Mouse (Mus musculus) monocyte, adult 5-6 weeks (primary cell): ENCODE data around the gene Rnf220. TPM values are rescaled to one million over a fixed set of nuclear protein-coding genes. Genes with fewer than 3 reads are reported as not detected.

Experiments used
- ATAC-seq: fragments of 153-309, 156-312 bp; replicated peaks from 2 replicates; pipeline ENCODE4 v1.8.0; 2017; ENCODE audit warnings: mild to moderate bottlenecking; ENCODE audit not compliant: low TSS enrichment, insufficient number of reproducible peaks, severe bottlenecking, poor library complexity, low FRiP score
- total RNA-seq: library from RNA; stranded (forward); fragments of 200-1000, 200-491, 200-594 nt; gene quantifications from 3 replicates; pipeline ENCODE4 v1.2.3, GENCODE M21; 2017

The Rnf220 gene
- total RNA-seq, 1 experiment from 2014 or later, result 106 TPM

GRCm38 (mm10) chr4:117493161-117493568 lies 3.7 kb downstream of the Rnf220 start:
- no peak for ATAC-seq

- ATAC-seq, result no peak
These were observed 5.0 kb downstream of the Rnf220 start for GRCm38 (mm10) chr4:117491840-117492239.

GRCm38 (mm10) chr4:117489975-117490374 lies 6.9 kb downstream of the Rnf220 start:
- no peak for ATAC-seq

- ATAC-seq, result no peak
These were observed 7.3 kb downstream of the Rnf220 start for GRCm38 (mm10) chr4:117489566-117489965.

GRCm38 (mm10) chr4:117487471-117487870 lies 9.4 kb downstream of the Rnf220 start:
- no peak for ATAC-seq

GRCm38 (mm10) chr4:117486188-117486587 lies 10.7 kb downstream of the Rnf220 start:
- no peak for ATAC-seq

- ATAC-seq, result no peak
These were observed 11.6 kb downstream of the Rnf220 start for GRCm38 (mm10) chr4:117485045-117485780.

GRCm38 (mm10) chr4:117484256-117485044 lies 12.4 kb downstream of the Rnf220 start:
- ATAC-seq, result peak; percentile 18; the same call in 1 of the 2 replicates

GRCm38 (mm10) chr4:117483931-117484255 lies 13.0 kb downstream of the Rnf220 start:
- no peak for ATAC-seq

GRCm38 (mm10) chr4:117482103-117482502 lies 14.7 kb downstream of the Rnf220 start:
- no peak for ATAC-seq

GRCm38 (mm10) chr4:117480611-117481445 lies 16.0 kb downstream of the Rnf220 start:
- no peak for ATAC-seq

GRCm38 (mm10) chr4:117479951-117480350 lies 16.9 kb downstream of the Rnf220 start:
- no peak for ATAC-seq

GRCm38 (mm10) chr4:117478101-117478673 lies 18.7 kb downstream of the Rnf220 start:
- ATAC-seq, result peak; percentile 44

- ATAC-seq, result no peak
These were observed 19.5 kb downstream of the Rnf220 start for GRCm38 (mm10) chr4:117477401-117477800.

- ATAC-seq, result no peak
These were observed 20.1 kb downstream of the Rnf220 start for GRCm38 (mm10) chr4:117476777-117477176.

GRCm38 (mm10) chr4:117476355-117476754 lies 20.5 kb downstream of the Rnf220 start:
- no peak for ATAC-seq

GRCm38 (mm10) chr4:117473985-117474354 lies 22.9 kb downstream of the Rnf220 start:
- no peak for ATAC-seq

- ATAC-seq, result peak; percentile 55; the same call in 1 of the 2 replicates
These were observed 23.4 kb downstream of the Rnf220 start for GRCm38 (mm10) chr4:117473291-117473984.
